Mouse (Mus musculus): ENCODE data around the gene Col16a1. TPM values are rescaled to one million over a fixed set of nuclear protein-coding genes. Genes with fewer than 3 reads are reported as not detected.

The Col16a1 gene
- total RNA-seq, 1 experiment from 2014 or later: 31.5 TPM

DNA sequence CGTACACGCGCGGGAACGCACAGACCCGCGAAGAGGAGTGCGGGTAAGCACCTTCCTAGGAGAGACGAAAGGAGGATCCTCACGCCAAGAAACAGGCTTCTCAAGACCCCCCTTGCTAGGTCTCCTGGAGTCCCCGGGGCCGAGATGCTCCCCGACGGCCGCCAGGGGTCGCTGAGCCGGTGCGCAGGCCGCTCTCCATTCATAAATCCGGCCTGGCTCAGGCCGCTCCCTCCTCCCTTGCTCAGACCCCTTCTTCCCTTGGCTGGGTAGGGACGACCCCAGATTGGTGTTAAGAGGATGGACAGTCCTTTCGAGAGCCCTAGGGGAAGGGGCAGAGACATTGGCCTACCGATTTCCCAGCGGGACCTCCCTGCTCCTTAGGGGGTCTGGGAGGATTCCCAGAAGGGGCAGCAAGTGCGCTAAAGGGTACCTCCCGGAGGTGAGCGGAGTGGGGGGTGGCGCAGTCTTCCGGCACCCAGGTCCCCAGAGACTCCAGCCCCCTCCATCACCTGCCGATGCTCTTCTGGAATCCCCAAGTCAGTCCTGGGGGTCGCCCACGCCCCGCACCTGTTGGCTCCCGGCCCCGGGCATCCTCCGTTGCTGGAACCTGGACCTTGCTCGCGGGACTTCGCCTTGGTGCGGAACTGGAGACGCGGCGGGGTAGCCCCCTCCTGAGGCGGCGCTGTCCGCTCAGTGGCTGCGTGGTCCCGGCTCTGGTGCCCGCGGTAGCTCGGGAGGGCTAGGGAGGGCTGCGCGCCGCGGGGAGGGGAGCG is 91.0 kb downstream of the Col16a1 start:
- peak; percentile 60 to 81; a peak in 3 of 4 replicates for ATAC-seq (replicated peaks in 1 of 2; ENCODE audit: insufficient read depth in 1 of 2, low FRiP score in 2 of 2, low TSS enrichment in 1 of 2, low read depth in 1 of 2, poor library complexity in 2 of 2, severe bottlenecking in 2 of 2)

- ATAC-seq (replicated peaks in 1 of 2; ENCODE audit: insufficient read depth in 1 of 2, low FRiP score in 2 of 2, low TSS enrichment in 1 of 2, low read depth in 1 of 2, poor library complexity in 2 of 2, severe bottlenecking in 2 of 2): no peak
Measured at GRCm38 (mm10) chr4:130139214-130139492, 91.5 kb downstream of the Col16a1 start, which contains the start of gene Hcrtr1. TSS of gene Hcrtr1 (minus strand) at chr4:130139359.

DNA sequence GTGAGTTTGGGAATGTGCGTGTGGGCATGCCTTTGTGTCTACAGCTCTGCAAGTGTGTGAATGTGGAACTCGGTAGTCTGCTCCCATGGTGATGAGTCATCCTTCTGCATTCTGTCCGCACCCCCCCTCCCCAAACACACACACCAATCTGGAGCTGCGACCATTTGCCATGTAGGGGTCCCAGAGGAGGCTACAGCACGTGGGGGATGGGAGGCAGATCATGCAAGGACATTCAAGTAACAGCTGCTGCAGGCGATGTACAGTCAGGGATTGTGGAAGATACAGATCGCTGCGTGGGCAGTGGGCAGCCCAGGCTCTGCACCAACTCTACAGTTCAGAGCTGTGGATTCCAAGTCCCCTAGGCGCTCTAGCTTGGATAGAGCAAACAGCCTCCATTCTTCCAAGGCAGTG is 93.4 kb downstream of the Col16a1 start:
- no peak for ATAC-seq (replicated peaks in 1 of 2; ENCODE audit: insufficient read depth in 1 of 2, low FRiP score in 2 of 2, low TSS enrichment in 1 of 2, low read depth in 1 of 2, poor library complexity in 2 of 2, severe bottlenecking in 2 of 2)

- ATAC-seq (replicated peaks in 1 of 2; ENCODE audit: insufficient read depth in 1 of 2, low FRiP score in 2 of 2, low TSS enrichment in 1 of 2, low read depth in 1 of 2, poor library complexity in 2 of 2, severe bottlenecking in 2 of 2): no peak
Measured at GRCm38 (mm10) chr4:130141786-130142185, 94.1 kb downstream of the Col16a1 start.

- peak; percentile 75 to 85 for ATAC-seq (replicated peaks in 1 of 2; ENCODE audit: insufficient read depth in 1 of 2, low FRiP score in 2 of 2, low TSS enrichment in 1 of 2, low read depth in 1 of 2, poor library complexity in 2 of 2, severe bottlenecking in 2 of 2)
Measured at GRCm38 (mm10) chr4:130148405-130148804, 100.8 kb downstream of the Col16a1 start.

Other genes starting within 250 kb of the Col16a1 start
- gene Ptp4a2, start 236.6 kb upstream of the Col16a1 start, total RNA-seq (2017): 413 and 530 TPM in 2 replicates
- not detected in 2 replicates for gene Spocd1, start 118.6 kb upstream of the Col16a1 start, total RNA-seq (2017)
- 0.15 and 0.19 TPM in 2 replicates for gene Adgrb2, start 63.0 kb upstream of the Col16a1 start, total RNA-seq (2017)
- 15.4 and 17.9 TPM in 2 replicates for gene Pef1, start 54.7 kb downstream of the Col16a1 start, total RNA-seq (2017)
- not detected in 2 replicates for gene Hcrtr1, start 91.5 kb downstream of the Col16a1 start, total RNA-seq (2017)
- 2.3 and 6.8 TPM in 2 replicates for gene Tinagl1, start 127.3 kb downstream of the Col16a1 start, total RNA-seq (2017)
- not detected in 2 replicates for gene Gm853, start 174.6 kb downstream of the Col16a1 start, total RNA-seq (2017)
- not detected in 2 replicates for gene Serinc2, start 231.4 kb downstream of the Col16a1 start, total RNA-seq (2017)

All from hematopoietic stem cell, adult 5-6 weeks (primary cell).